Mouse (Mus musculus): ENCODE measurements at regions not wholly inside any gene's neighbourhood (a gene's known extent, or its start where the extent isn't known, plus 50 kb on each side); places are given as distances from the start of the nearest gene placed in this dataset.

- Histone ChIP-seq H3K9ac (ENCODE audit: low read depth, low read length) (peak overlapping the region; percentile 38; the same call in 1 of the 2 replicates), H3K27ac (ENCODE audit: low read depth, low read length) (no peak overlapping the region), H3K4me1 (ENCODE audit: control insufficient read depth, insufficient read depth, low read depth, low read length) (peaks cover 4% of the 10 kb centered on the region; the same call in 1 of the 2 replicates), H3K9me3 (ENCODE audit: control insufficient read depth, low read length) (no peaks in the 10 kb centered on the region), H3K4me3 (ENCODE audit: low read length) (peak overlapping the region; percentile 33), H3K27me3 (replicated peaks; ENCODE audit: control insufficient read depth, insufficient read depth, low read length) (no peaks in the 10 kb centered on the region), H3K36me3 (ENCODE audit: control insufficient read depth, insufficient read depth, low read length) (no peaks in the 10 kb centered on the region), H3K4me2 (ENCODE audit: low read length) (peak overlapping the region; percentile 63)
- no peak for ATAC-seq
- WGBS: 16% methylated on average over 12 of the region's 12 CpGs
Measured at GRCm38 (mm10) chr14:105815281-105815680, 81.3 kb downstream of the Spry2 start.

DNA sequence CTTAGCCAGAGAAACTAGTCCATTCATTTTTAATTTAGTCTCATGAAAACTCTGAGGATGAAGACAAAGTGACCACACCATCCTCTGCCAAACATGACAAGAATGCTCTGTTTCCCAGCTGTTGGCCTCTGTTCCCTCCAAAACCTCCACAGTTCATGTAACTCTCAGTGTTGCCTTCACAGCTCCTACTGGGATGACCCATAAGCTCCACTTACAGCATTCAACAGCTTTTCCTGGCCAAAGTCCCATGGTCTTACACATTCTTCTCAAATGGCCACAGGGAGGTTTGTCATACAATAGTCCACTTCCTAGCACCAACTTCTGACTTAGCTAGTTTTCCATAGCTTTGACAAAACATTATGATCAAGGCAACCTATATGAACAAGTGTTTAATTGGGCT lies 83.0 kb downstream of the Spry2 start:
- Histone ChIP-seq H3K4me3 (ENCODE audit: low read length) (no peak overlapping the region), H3K4me2 (ENCODE audit: low read length) (no peak overlapping the region), H3K36me3 (ENCODE audit: control insufficient read depth, insufficient read depth, low read length) (no peaks in the 10 kb centered on the region), H3K9me3 (ENCODE audit: control insufficient read depth, low read length) (no peaks in the 10 kb centered on the region), H3K4me1 (ENCODE audit: control insufficient read depth, insufficient read depth, low read depth, low read length) (peaks cover 4% of the 10 kb centered on the region; the same call in 1 of the 2 replicates), H3K9ac (ENCODE audit: low read depth, low read length) (no peak overlapping the region), H3K27ac (ENCODE audit: low read depth, low read length) (no peak overlapping the region), H3K27me3 (replicated peaks; ENCODE audit: control insufficient read depth, insufficient read depth, low read length) (no peaks in the 10 kb centered on the region)
- no peak for ATAC-seq

DNA sequence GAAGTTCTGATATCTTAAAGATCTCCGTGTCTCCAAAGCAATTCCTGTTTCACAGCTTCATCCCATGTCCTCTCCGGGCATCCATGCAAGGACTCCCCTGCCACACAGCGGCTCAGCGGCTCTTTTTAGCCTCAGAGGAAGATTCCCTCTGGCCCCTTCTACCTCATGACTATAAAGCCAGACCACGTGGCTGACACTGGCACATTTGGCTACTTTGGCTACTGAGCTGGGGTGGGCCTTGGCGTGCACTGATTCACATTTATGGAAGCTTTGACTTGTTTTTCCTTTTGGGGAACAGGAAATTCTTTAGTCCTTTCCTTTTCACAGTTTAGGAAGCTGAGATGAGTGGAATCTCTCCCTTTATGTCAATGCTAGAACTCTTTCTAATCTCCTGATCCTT lies 83.5 kb downstream of the Spry2 start:
- peaks cover 4% of the 10 kb centered on the region; the same call in 1 of the 2 replicates for H3K4me1 ChIP-seq (ENCODE audit: control insufficient read depth, insufficient read depth, low read depth, low read length)
- no peak for ATAC-seq
- no peak overlapping the region for H3K9ac ChIP-seq (ENCODE audit: low read depth, low read length)
- H3K9me3 ChIP-seq (ENCODE audit: control insufficient read depth, low read length): no peaks in the 10 kb centered on the region
- 92% methylated on average over 6 of the region's 6 CpGs for WGBS
- no peaks in the 10 kb centered on the region for H3K27me3 ChIP-seq (replicated peaks; ENCODE audit: control insufficient read depth, insufficient read depth, low read length)
- H3K27ac ChIP-seq (ENCODE audit: low read depth, low read length): no peak overlapping the region
- no peak overlapping the region for H3K4me2 ChIP-seq (ENCODE audit: low read length)
- no peaks in the 10 kb centered on the region for H3K36me3 ChIP-seq (ENCODE audit: control insufficient read depth, insufficient read depth, low read length)
- no peak overlapping the region for H3K4me3 ChIP-seq (ENCODE audit: low read length)

DNA sequence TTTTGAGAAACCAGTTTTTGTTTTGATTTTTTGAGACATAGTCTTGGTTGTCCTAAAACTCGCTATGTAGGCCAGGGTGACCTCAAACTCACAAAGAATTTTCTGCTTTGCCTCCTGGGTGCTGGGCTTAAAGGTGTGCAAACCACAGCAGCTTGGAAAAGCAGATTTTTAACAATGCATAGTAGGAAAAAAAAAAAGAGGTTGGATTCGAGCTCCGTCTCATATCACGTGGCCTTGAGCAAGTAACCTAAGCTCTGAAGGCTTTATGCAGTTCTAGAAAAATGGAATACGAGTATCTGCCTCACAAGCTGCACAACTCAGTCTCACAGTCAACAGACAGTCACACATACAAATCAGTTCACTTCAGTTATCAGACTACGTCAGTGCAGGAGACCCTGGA lies 90.9 kb downstream of the Spry2 start:
- no peak overlapping the region for H3K27ac ChIP-seq (ENCODE audit: low read depth, low read length)
- no peaks in the 10 kb centered on the region for H3K9me3 ChIP-seq (ENCODE audit: control insufficient read depth, low read length)
- H3K9ac ChIP-seq (ENCODE audit: low read depth, low read length): no peak overlapping the region
- H3K4me2 ChIP-seq (ENCODE audit: low read length): no peak overlapping the region
- H3K4me1 ChIP-seq (ENCODE audit: control insufficient read depth, insufficient read depth, low read depth, low read length): no peaks in the 10 kb centered on the region
- no peaks in the 10 kb centered on the region for H3K36me3 ChIP-seq (ENCODE audit: control insufficient read depth, insufficient read depth, low read length)
- no peak overlapping the region for H3K4me3 ChIP-seq (ENCODE audit: low read length)
- no peak for ATAC-seq
- H3K27me3 ChIP-seq (replicated peaks; ENCODE audit: control insufficient read depth, insufficient read depth, low read length): no peaks in the 10 kb centered on the region
- 79% methylated on average over 6 of the region's 6 CpGs for WGBS

- 61% methylated on average over 5 of the region's 5 CpGs for WGBS
- Histone ChIP-seq H3K9ac (ENCODE audit: low read depth, low read length) (no peak overlapping the region), H3K36me3 (ENCODE audit: control insufficient read depth, insufficient read depth, low read length) (no peaks in the 10 kb centered on the region), H3K4me3 (ENCODE audit: low read length) (no peak overlapping the region), H3K27me3 (replicated peaks; ENCODE audit: control insufficient read depth, insufficient read depth, low read length) (no peaks in the 10 kb centered on the region), H3K4me1 (ENCODE audit: control insufficient read depth, insufficient read depth, low read depth, low read length) (no peaks in the 10 kb centered on the region), H3K27ac (ENCODE audit: low read depth, low read length) (no peak overlapping the region), H3K9me3 (ENCODE audit: control insufficient read depth, low read length) (no peaks in the 10 kb centered on the region), H3K4me2 (ENCODE audit: low read length) (no peak overlapping the region)
- ATAC-seq: no peak
Measured at GRCm38 (mm10) chr14:105805362-105805761, 91.3 kb downstream of the Spry2 start.

GRCm38 (mm10) chr14:105804761-105805160 lies 91.9 kb downstream of the Spry2 start:
- 78% methylated on average over 5 of the region's 5 CpGs for WGBS
- H3K9ac ChIP-seq (ENCODE audit: low read depth, low read length): no peak overlapping the region
- ATAC-seq: no peak
- no peaks in the 10 kb centered on the region for H3K27me3 ChIP-seq (replicated peaks; ENCODE audit: control insufficient read depth, insufficient read depth, low read length)
- no peaks in the 10 kb centered on the region for H3K36me3 ChIP-seq (ENCODE audit: control insufficient read depth, insufficient read depth, low read length)
- H3K9me3 ChIP-seq (ENCODE audit: control insufficient read depth, low read length): no peaks in the 10 kb centered on the region
- H3K4me3 ChIP-seq (ENCODE audit: low read length): no peak overlapping the region
- no peaks in the 10 kb centered on the region for H3K4me1 ChIP-seq (ENCODE audit: control insufficient read depth, insufficient read depth, low read depth, low read length)
- no peak overlapping the region for H3K27ac ChIP-seq (ENCODE audit: low read depth, low read length)
- no peak overlapping the region for H3K4me2 ChIP-seq (ENCODE audit: low read length)

- no peak overlapping the region for H3K27ac ChIP-seq (ENCODE audit: low read depth, low read length)
- H3K27me3 ChIP-seq (replicated peaks; ENCODE audit: control insufficient read depth, insufficient read depth, low read length): no peaks in the 10 kb centered on the region
- peak overlapping the region; percentile 22 for H3K4me2 ChIP-seq (ENCODE audit: low read length)
- no peak overlapping the region for H3K4me3 ChIP-seq (ENCODE audit: low read length)
- H3K36me3 ChIP-seq (ENCODE audit: control insufficient read depth, insufficient read depth, low read length): no peaks in the 10 kb centered on the region
- 52% methylated on average over 7 of the region's 7 CpGs for WGBS
- no peaks in the 10 kb centered on the region for H3K4me1 ChIP-seq (ENCODE audit: control insufficient read depth, insufficient read depth, low read depth, low read length)
- no peak for ATAC-seq
- no peaks in the 10 kb centered on the region for H3K9me3 ChIP-seq (ENCODE audit: control insufficient read depth, low read length)
- H3K9ac ChIP-seq (ENCODE audit: low read depth, low read length): no peak overlapping the region
Measured at GRCm38 (mm10) chr14:105803281-105803680, 93.3 kb downstream of the Spry2 start.

- Histone ChIP-seq H3K9ac (ENCODE audit: low read depth, low read length) (no peak overlapping the region), H3K4me3 (ENCODE audit: low read length) (0 out of 2 replicates have a peak overlapping the region, but pooled peaks have one; percentile 0)
- no peak for ATAC-seq
Measured at GRCm38 (mm10) chr14:105802529-105803280, 93.9 kb downstream of the Spry2 start.

DNA sequence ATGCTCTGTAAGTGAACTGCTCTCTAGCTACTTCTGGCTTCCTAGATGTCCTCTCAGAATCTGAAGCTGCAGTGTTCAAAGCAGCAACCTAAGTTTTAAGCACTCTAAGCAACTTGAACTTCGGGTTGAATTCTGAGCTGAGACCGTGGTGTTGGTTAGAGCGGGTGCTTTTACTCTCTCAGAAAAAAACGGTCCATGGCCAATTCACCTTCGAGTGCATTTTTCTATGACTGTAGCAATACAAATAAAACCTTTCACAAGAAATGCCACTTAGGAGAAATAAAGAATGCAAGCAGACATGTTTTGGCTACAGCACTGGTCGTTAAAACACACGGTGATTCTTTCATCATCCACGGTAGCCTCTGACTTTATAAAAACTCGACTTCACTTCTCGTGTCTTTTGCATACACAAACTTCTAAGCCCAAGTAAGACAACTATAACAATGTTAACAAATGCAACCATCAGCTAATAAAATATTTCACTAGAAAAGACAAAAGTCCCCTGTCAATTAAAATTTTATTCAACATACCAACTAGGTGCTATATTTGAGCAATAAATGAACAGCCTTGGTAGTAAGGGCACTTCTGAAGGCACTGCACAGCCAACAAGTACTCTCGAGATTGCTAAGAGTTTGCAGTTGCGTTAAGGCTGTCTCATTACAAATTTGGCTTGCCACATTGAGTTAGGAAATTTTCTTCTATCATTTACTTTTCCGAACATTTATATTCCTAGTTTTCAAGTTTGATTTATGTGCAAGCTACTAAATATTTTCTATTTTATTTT lies 96.3 kb downstream of the Spry2 start:
- Histone ChIP-seq H3K36me3 (ENCODE audit: control insufficient read depth, insufficient read depth, low read length) (no peaks in the 10 kb centered on the region), H3K4me1 (ENCODE audit: control insufficient read depth, insufficient read depth, low read depth, low read length) (no peaks in the 10 kb centered on the region), H3K27me3 (replicated peaks; ENCODE audit: control insufficient read depth, insufficient read depth, low read length) (no peaks in the 10 kb centered on the region), H3K4me3 (ENCODE audit: low read length) (no peak overlapping the region), H3K4me2 (ENCODE audit: low read length) (no peak overlapping the region), H3K9me3 (ENCODE audit: control insufficient read depth, low read length) (no peaks in the 10 kb centered on the region), H3K27ac (ENCODE audit: low read depth, low read length) (no peak overlapping the region), H3K9ac (ENCODE audit: low read depth, low read length) (no peak overlapping the region)
- 88% methylated on average over 13 of the region's 13 CpGs for WGBS
- no peak for ATAC-seq

More at GRCm38 (mm10) chr14:105802529-105803280, 93.9 kb downstream of the Spry2 start:
- Histone ChIP-seq H3K4me1 (ENCODE audit: control insufficient read depth, insufficient read depth, low read depth, low read length) (no peaks in the 10 kb centered on the region), H3K9me3 (ENCODE audit: control insufficient read depth, low read length) (no peaks in the 10 kb centered on the region), H3K27me3 (replicated peaks; ENCODE audit: control insufficient read depth, insufficient read depth, low read length) (no peaks in the 10 kb centered on the region), H3K36me3 (ENCODE audit: control insufficient read depth, insufficient read depth, low read length) (no peaks in the 10 kb centered on the region), H3K4me2 (ENCODE audit: low read length) (peak overlapping the region; percentile 22), H3K27ac (ENCODE audit: low read depth, low read length) (no peak overlapping the region)
- WGBS: 13% methylated on average over 18 of the region's 18 CpGs
